Mouse (Mus musculus) olfactory bulb, adult 2 months (tissue): ENCODE results near the gene Samd14.
"Not testable (repeated sequence)": the region's sequence is repeated elsewhere in the genome, so short reads cannot be mapped to it uniquely, and the experiment has no call there.

Experiments
- CTCF ChIP-seq: fragments of 200-500 bp; IDR thresholded peaks from 2 replicates; pipeline ENCODE4 v1.5.1; 2012; ENCODE audit warnings: low read depth, mild to moderate bottlenecking, low read length, moderate library complexity; ENCODE audit not compliant: insufficient read depth
- POLR2A ChIP-seq: fragments of 200-500 bp; IDR thresholded peaks from 2 replicates; pipeline ENCODE4 v1.6.1; 2012; ENCODE audit warnings: mild to moderate bottlenecking, low read depth, low read length, moderate library complexity; ENCODE audit not compliant: insufficient read depth

GRCm38 (mm10) chr11:94969709-94970108 is 40.0 kb upstream of the Samd14 start:
- not testable (repeated sequence) for TF ChIP-seq CTCF, POLR2A
